Mouse (Mus musculus) myocyte (in vitro differentiated cells): Measurements from ENCODE around the gene Tanc2. TPM values are rescaled to one million over a fixed set of nuclear protein-coding genes. Genes with fewer than 3 reads are reported as not detected.

Experiments used
- H3K27me3 ChIP-seq: one replicate; pipeline ENCODE4 v1.6.1; 2011; ENCODE audit not compliant: control insufficient read depth, insufficient read depth, insufficient read length
- H3K36me3 ChIP-seq: one replicate; pipeline ENCODE4 v1.6.1; 2011; ENCODE audit not compliant: control insufficient read depth, insufficient read depth
- H3K4me2 ChIP-seq: one replicate; pipeline ENCODE4 v1.6.1; 2011; ENCODE audit warnings: low read depth, control low read depth
- H3K4me3 ChIP-seq: one replicate; pipeline ENCODE4 v1.5.1; 2011; ENCODE audit warnings: mild to moderate bottlenecking, control low read depth, moderate library complexity
- H3K79me2 ChIP-seq: one replicate; pipeline ENCODE4 v1.6.1; 2011; ENCODE audit not compliant: control insufficient read depth, insufficient read depth
- H3ac ChIP-seq: one replicate; pipeline ENCODE4 v1.6.1; 2011; ENCODE audit not compliant: control insufficient read depth, insufficient read length
- CEBPB ChIP-seq: IDR thresholded peaks from 2 replicates; pipeline ENCODE4 v1.6.1; 2011; ENCODE audit warnings: mild to moderate bottlenecking, moderate library complexity; ENCODE audit not compliant: poor library complexity, insufficient read depth, severe bottlenecking
- E2F4 ChIP-seq: IDR thresholded peaks from one replicate; pipeline ENCODE4 v1.6.1; 2011; ENCODE audit warnings: mild to moderate bottlenecking, control low read depth, moderate library complexity; ENCODE audit not compliant: insufficient read depth
- MAX ChIP-seq: IDR thresholded peaks from one replicate; pipeline ENCODE4 v1.6.1; 2011; ENCODE audit warnings: low read depth, mild to moderate bottlenecking, control low read depth
- MYOD1 ChIP-seq, 3 experiments: IDR thresholded peaks; one replicate each; pipeline ENCODE4 v1.6.1; 2011; ENCODE audit warnings: control low read depth in 2 of 3, low read depth in 2 of 3, mild to moderate bottlenecking in 2 of 3, moderate library complexity in 1 of 3; ENCODE audit not compliant: insufficient read length in 2 of 3, control insufficient read depth in 1 of 3
- MYOG ChIP-seq, 3 experiments: IDR thresholded peaks; one replicate each; pipeline ENCODE4 v1.6.1; 2011; ENCODE audit warnings: control low read depth in 2 of 3, low read depth in 2 of 3, mild to moderate bottlenecking in 2 of 3; ENCODE audit not compliant: insufficient read length in 2 of 3, control insufficient read depth in 1 of 3, insufficient read depth in 1 of 3
- POLR2A ChIP-seq: IDR thresholded peaks from one replicate; pipeline ENCODE4 v1.6.1; 2011; ENCODE audit warnings: low read depth, mild to moderate bottlenecking, control low read depth, moderate library complexity; ENCODE audit not compliant: insufficient read length
- POLR2AphosphoS2 ChIP-seq: IDR thresholded peaks from one replicate; pipeline ENCODE4 v1.6.1; 2011; ENCODE audit warnings: low read depth, control low read depth; ENCODE audit not compliant: insufficient read length
- REST ChIP-seq: IDR thresholded peaks from one replicate; pipeline ENCODE4 v1.6.1; 2011; ENCODE audit warnings: mild to moderate bottlenecking, control low read depth, moderate library complexity; ENCODE audit not compliant: insufficient read depth, insufficient read length
- SRF ChIP-seq: IDR thresholded peaks from one replicate; pipeline ENCODE4 v1.6.1; 2011; ENCODE audit warnings: low read depth; ENCODE audit not compliant: control insufficient read depth, insufficient read length
- TCF12 ChIP-seq: IDR thresholded peaks from one replicate; pipeline ENCODE4 v1.6.1; 2011; ENCODE audit warnings: mild to moderate bottlenecking, control low read depth; ENCODE audit not compliant: poor library complexity, insufficient read depth, severe bottlenecking
- TCF3 ChIP-seq: IDR thresholded peaks from one replicate; pipeline ENCODE4 v1.6.1; 2011; ENCODE audit warnings: low read depth, control low read depth; ENCODE audit not compliant: insufficient read length
- USF1 ChIP-seq: IDR thresholded peaks from one replicate; pipeline ENCODE4 v1.6.1; 2011; ENCODE audit warnings: low read depth, mild to moderate bottlenecking, control low read depth, moderate library complexity
- polyA plus RNA-seq: library from polyadenylated mRNA; unstranded; fragments of >200 nt; fragmentation: generic; extraction: Trizol; gene quantifications from one replicate; pipeline ENCODE4 v1.2.1, GENCODE M21; 2012; ENCODE audit warnings: missing spikeins

Gene Tanc2
- polyA plus RNA-seq, 1 experiment: 8.0 TPM

GRCm38 (mm10) chr11:105828175-105828574, 238.4 kb downstream of the Tanc2 start:
- Histone ChIP-seq H3K79me2 (no peaks in the 10 kb centered on the region), H3K4me3 (no peak overlapping the region), H3K27me3 (no peaks in the 10 kb centered on the region), H3K4me2 (no peak overlapping the region), H3K36me3 (no peaks in the 10 kb centered on the region), H3ac (no peak overlapping the region)
- no peak for TF ChIP-seq USF1
- no peak for TF ChIP-seq POLR2AphosphoS2
- no peak for TF ChIP-seq REST
- no peak for TF ChIP-seq E2F4

GRCm38 (mm10) chr11:105835209-105835608, 245.4 kb downstream of the Tanc2 start:
- H3K36me3 ChIP-seq: peaks cover 7% of the 10 kb centered on the region
- no peak overlapping the region for H3K4me3 ChIP-seq
- no peak overlapping the region for H3ac ChIP-seq
- H3K79me2 ChIP-seq: no peaks in the 10 kb centered on the region
- no peaks in the 10 kb centered on the region for H3K27me3 ChIP-seq
- no peak for TF ChIP-seq E2F4
- TF ChIP-seq MYOG (IDR thresholded peaks at IDR 0.05; ENCODE audit: control insufficient read depth in 1 of 3, insufficient read depth in 1 of 3, insufficient read length in 2 of 3, low read depth in 2 of 3): no peak
- TF ChIP-seq CEBPB: no peak
- TF ChIP-seq MYOD1 (IDR thresholded peaks at IDR 0.05; ENCODE audit: control insufficient read depth in 1 of 3, insufficient read length in 2 of 3, low read depth in 2 of 3): no peak
- TF ChIP-seq TCF3: no peak
- no peak for TF ChIP-seq TCF12
- H3K4me2 ChIP-seq: no peak overlapping the region

GRCm38 (mm10) chr11:105836344-105836891, 246.6 kb downstream of the Tanc2 start:
- no peak overlapping the region for H3K4me2 ChIP-seq
- no peak overlapping the region for H3K4me3 ChIP-seq
- TF ChIP-seq POLR2A (no peak), USF1 (no peak), TCF12 (no peak), MYOG (IDR thresholded peaks at IDR 0.05; ENCODE audit: control insufficient read depth in 1 of 3, insufficient read depth in 1 of 3, insufficient read length in 2 of 3, low read depth in 2 of 3) (no peak), MYOD1 (IDR thresholded peaks at IDR 0.05; ENCODE audit: control insufficient read depth in 1 of 3, insufficient read length in 2 of 3, low read depth in 2 of 3) (no peak), CEBPB (no peak), SRF (no peak), REST (no peak), TCF3 (no peak), E2F4 (no peak), MAX (no peak), POLR2AphosphoS2 (no peak)
- no peaks in the 10 kb centered on the region for H3K79me2 ChIP-seq
- no peaks in the 10 kb centered on the region for H3K27me3 ChIP-seq
- H3K36me3 ChIP-seq: peaks cover 13% of the 10 kb centered on the region
- no peak overlapping the region for H3ac ChIP-seq

- no peaks in the 10 kb centered on the region for H3K79me2 ChIP-seq
- no peaks in the 10 kb centered on the region for H3K27me3 ChIP-seq
- no peak overlapping the region for H3ac ChIP-seq
- no peak overlapping the region for H3K4me3 ChIP-seq
- no peak for TF ChIP-seq CEBPB
- TF ChIP-seq MYOD1 (IDR thresholded peaks at IDR 0.05; ENCODE audit: control insufficient read depth in 1 of 3, insufficient read length in 2 of 3, low read depth in 2 of 3): no peak
- no peak for TF ChIP-seq TCF3
- no peak for TF ChIP-seq MAX
- no peak for TF ChIP-seq USF1
- no peak for TF ChIP-seq MYOG (IDR thresholded peaks at IDR 0.05; ENCODE audit: control insufficient read depth in 1 of 3, insufficient read depth in 1 of 3, insufficient read length in 2 of 3, low read depth in 2 of 3)
- TF ChIP-seq POLR2A: no peak
- TF ChIP-seq E2F4: no peak
- TF ChIP-seq POLR2AphosphoS2: no peak
- no peak for TF ChIP-seq REST
- TF ChIP-seq TCF12: no peak
- no peak for TF ChIP-seq SRF
- no peak overlapping the region for H3K4me2 ChIP-seq
- peaks cover 13% of the 10 kb centered on the region for H3K36me3 ChIP-seq
Measured at GRCm38 (mm10) chr11:105837962-105838361, 248.2 kb downstream of the Tanc2 start.

- H3K4me2 ChIP-seq: no peak overlapping the region
- H3K36me3 ChIP-seq: peaks cover 13% of the 10 kb centered on the region
- H3K79me2 ChIP-seq: no peaks in the 10 kb centered on the region
- H3K4me3 ChIP-seq: no peak overlapping the region
- no peak for TF ChIP-seq REST
- no peak for TF ChIP-seq TCF3
- no peak for TF ChIP-seq CEBPB
- TF ChIP-seq MYOD1 (IDR thresholded peaks at IDR 0.05; ENCODE audit: control insufficient read depth in 1 of 3, insufficient read length in 2 of 3, low read depth in 2 of 3): no peak
- TF ChIP-seq SRF: no peak
- no peak for TF ChIP-seq POLR2AphosphoS2
- no peak for TF ChIP-seq USF1
- TF ChIP-seq MAX: no peak
- TF ChIP-seq E2F4: no peak
- H3ac ChIP-seq: no peak overlapping the region
- H3K27me3 ChIP-seq: no peaks in the 10 kb centered on the region
Measured at GRCm38 (mm10) chr11:105845901-105846300, 256.1 kb downstream of the Tanc2 start.
